Mouse (Mus musculus) liver, postnatal 0 days (tissue): ENCODE measurements at regions not wholly inside any gene's neighbourhood (a gene's known extent, or its start where the extent isn't known, plus 50 kb on each side); places are given as distances from the start of the nearest gene placed in this dataset.

ENCODE experiments used
- CTCF ChIP-seq: sonication (generic); IDR thresholded peaks from 2 replicates; pipeline ENCODE4 v1.5.1; 2016; ENCODE audit warnings: antibody characterized with exemption, low read depth
- EP300 ChIP-seq: IDR thresholded peaks from 2 replicates; pipeline ENCODE4 v1.6.1; 2016; ENCODE audit warnings: antibody characterized with exemption, low read depth, mild to moderate bottlenecking

DNA sequence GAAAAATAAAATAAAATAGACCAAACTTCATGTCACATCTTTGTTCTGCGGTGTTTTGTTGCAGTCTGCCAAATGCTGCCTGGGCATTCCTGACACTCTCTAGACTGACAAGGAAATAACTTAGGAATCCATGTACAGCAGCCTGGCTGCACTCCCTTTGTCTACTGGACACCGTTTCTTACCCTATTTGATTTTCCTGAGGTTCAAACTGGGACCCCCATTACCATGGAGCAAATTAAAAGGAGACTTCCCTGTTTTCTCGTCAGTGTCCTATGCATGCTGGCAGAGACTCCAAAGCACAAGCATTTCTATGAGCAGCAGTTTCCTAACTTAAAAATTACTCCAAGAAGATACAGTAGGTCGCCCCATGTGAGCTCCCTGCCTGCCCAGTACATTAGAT, 1470.1 kb upstream of the Slc10a2 start:
- TF ChIP-seq CTCF, result no peak
- no peak for TF ChIP-seq EP300
